Mouse (Mus musculus) erythroid progenitor cell, adult 5-6 weeks (primary cell): ENCODE measurements around the gene D10Jhu81e. TPM values are rescaled to one million over a fixed set of nuclear protein-coding genes. Genes with fewer than 3 reads are reported as not detected.
"Not testable (repeated sequence)": the region's sequence is repeated elsewhere in the genome, so short reads cannot be mapped to it uniquely, and the experiment has no call there.

Source experiments
- ATAC-seq: replicated peaks from 2 replicates; pipeline ENCODE4 v1.8.0; 2016; ENCODE audit warnings: moderate number of reproducible peaks, mild to moderate bottlenecking, moderate TSS enrichment, inconsistent platforms; ENCODE audit not compliant: poor library complexity, low FRiP score, severe bottlenecking
- total RNA-seq, 2 experiments: library from RNA; stranded (forward) in 1 of 2; stranded (reverse) in 1 of 2; fragments of 150-400 nt in 1 of 2; fragments of 186-747, 209-891 nt in 1 of 2; gene quantifications; 2 replicates each; pipeline versions ENCODE4 v1.2.3 to v1.2.4; 2015 to 2017; ENCODE audit warnings: low replicate concordance in 2 of 2

D10Jhu81e gene
- total RNA-seq, 2 experiments from 2014 or later, result 14.1 to 36.9 TPM

DNA sequence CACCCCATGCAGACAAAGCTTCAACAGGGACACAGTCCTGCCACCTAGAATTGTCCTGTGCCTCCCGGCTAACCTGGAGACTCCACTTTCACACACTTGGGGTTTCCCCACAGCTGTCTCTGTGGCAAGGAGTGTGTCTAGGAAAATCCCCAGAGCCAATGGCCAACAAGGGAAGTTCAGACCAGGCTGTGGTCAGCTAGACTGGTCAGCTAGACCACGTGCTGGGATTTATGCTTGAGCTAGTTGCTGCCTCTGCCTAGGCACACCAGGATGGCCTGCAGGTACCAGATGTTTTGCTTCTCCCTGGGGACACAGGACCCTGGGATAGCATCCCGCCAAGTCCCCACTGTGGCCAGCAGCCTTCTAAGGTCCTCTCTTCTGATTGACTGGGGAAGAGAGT, 32.4 kb downstream of the D10Jhu81e start:
- no peak for ATAC-seq

DNA sequence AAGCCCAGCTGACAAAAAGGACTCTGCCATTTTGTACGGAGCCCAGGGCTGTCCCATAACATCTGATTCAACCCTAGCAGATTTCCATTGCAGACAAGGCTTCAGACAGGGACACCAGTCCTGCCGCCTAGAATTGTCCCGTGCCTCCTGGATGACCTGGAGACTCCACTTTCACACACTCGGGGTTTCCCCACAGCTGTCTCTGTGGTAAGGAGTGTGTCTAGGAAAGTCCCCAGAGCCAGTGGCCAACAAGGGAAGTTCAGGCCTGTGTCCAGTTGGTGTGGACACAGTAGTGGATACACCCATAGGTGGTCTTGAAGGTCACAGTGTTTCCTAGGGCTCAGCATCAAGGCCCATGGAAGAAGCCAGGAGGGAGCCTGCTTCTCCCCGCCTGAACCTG, 33.6 kb downstream of the D10Jhu81e start:
- no peak for ATAC-seq

DNA sequence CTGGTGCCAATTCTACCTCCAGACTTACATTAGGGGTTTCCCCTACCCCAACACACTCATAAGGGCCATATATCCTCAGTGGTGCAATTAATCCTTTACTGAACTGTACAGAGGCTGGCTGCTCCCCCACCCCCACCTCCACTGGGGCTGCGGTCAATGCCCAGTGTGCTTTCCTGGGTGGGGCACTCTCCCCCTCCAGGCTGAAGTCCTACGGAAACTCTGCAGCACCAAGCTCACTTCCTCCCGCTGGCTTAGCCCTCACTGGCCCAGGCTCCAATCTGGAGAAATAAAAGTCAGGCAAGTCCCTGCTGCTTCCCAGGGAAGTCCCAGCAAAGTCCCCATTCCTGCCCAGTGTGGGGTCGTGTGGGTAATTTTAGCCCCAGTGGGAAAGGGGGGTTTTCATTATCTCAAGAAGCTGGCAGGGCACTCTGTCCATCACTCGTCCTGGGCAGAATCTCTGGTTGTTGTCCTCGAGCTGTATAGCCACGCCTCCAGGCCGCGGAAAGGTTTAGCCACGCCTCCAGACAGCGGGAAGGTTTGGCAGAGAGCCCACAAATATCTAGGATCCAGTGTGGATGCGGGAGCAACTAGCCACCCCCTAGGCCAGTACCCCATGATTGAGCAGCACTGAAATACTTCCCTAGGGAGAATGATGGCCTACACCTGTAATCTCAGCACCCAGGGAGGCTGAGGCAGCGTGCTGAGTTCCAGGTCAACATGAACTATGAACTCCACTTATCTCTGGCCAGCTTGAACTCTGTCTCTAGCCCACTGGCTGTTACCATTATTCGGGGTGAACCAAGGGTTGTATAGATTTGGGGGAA, 34.4 kb downstream of the D10Jhu81e start:
- no peak for ATAC-seq

DNA sequence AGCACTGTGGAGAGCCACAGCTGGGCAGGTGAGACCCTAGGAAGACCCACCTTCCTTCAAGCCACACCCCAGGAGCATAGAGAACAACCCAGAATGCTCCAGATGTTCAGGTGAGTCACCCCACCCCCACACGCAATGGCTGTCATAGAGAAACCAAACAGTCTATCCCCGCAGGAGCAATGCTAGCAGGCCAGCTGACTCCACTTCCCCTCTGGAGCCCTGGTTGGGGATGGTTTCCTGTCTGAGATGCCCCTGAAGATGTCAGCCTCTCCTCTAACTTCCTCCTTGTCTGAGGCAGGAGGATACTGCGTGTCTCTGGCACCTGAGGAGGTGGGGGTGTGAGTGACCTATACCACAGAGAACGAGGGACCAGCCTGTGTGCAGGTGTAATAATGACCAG, 35.2 kb downstream of the D10Jhu81e start:
- no peak for ATAC-seq

DNA sequence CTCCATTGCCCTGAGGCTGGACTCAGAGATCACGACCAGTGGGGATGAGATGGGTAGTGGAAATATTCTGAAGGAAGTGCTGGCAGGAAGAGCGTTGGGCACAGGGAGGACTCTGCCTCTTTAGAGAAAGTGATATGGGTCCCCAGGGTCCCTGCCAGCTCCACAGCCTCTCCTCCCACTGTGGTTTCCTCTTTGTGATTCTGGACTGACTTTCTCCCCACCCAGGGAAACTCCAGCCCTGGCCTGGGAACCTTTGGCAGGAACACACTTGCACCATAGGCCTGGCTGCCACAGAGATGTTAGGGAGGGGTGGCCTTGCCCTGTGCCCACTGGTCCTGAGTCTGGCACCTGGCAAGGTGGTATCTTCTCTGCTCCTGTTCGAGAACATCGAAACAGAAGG, 39.6 kb downstream of the D10Jhu81e start:
- ATAC-seq, result no peak

DNA sequence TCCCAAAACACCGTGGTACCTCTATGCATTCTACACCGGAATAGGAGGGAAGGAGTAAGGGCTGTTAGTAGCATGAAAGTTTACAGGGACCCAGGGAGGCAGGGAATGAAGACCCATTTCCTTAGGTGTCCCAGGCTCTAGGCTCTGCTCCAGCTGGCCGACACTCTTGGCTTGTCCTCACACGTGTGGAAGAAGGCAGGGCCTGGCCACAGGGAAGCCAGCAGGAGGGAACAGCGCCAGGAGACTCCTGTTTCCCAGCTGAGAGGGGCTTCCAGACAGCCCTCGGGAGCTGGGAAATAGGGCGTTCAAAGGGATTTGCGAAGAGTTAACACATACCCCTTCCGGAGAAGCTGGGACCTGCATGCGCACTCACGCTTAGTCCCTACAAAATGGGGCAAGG, 40.2 kb downstream of the D10Jhu81e start:
- ATAC-seq, result no peak

DNA sequence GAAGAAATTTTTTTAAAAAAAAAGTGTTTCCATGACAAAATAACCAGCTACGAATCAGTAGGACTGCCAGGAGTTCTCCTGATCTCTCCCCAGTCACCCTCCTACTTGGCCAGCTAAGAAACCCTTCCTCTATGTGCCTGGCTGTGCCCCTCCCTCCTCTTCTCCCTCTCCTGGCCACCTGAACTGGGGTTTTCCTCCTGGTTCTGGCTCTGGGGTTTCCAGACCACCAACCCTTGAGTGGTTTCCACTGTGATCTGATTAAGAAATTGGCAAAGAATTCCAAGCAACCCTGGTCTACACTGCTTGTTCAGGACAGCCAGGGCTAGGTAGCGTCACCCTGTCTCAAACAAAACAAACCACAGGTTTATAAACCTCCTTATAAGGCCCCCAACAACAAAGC, 40.9 kb downstream of the D10Jhu81e start:
- ATAC-seq, result no peak

DNA sequence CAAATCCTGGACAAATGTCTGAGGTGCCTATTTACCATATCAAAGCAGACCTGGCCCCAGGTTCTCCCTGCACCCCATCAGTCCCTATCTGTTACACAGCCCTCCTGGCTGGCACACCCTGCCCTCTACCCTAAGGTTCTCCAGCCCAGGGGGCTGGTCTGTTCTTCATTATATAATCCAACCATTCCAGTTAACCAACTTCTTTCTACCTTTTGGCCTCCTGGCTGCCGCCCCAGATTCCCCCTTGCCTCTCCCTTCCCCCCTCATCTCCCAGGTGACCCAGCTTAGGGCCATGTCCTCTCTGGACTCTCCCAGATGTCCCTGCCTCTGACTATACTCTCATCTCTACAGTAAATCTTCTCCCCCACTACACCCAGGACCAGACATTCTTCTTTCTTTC, 41.7 kb downstream of the D10Jhu81e start:
- ATAC-seq, result no peak

DNA sequence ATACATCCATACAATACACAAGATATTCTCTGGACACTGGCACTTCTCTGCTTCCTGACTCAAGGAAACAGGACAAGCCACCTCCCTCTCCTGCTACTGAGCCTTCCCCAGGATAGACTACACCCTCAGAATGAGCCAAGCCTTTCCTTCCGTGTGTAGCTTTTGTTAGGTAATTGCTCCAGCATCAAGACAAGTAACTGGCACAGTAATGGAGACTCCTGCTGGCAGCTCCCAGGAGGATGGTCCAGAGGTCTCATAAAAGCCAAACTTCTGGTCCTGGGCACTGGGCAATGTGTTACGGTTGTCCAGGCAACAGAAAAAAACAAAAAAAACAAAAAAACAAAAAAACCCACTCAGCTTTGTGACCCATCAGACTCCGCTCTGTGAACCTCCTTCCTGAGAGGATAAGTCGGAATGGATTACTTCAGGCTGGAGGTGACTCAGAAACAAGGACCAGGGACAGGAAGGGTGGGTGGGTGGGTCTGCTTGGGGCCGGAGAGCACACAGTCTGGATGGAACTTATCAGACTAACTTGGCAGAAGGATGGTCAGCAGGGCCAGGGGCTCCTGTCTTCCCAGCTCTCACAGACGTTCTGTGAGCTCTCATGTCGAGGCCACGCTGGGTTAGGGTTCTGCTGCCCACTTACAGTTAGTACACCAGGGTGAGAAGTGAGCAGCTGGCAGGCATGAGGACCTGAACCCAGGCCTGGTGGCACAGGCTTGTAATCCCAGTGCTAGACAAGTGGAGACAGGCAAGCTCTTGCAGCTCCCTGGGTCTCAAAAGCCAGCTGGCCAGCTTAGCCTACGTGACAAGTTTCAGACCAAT, 42.3 kb downstream of the D10Jhu81e start:
- no peak for ATAC-seq

DNA sequence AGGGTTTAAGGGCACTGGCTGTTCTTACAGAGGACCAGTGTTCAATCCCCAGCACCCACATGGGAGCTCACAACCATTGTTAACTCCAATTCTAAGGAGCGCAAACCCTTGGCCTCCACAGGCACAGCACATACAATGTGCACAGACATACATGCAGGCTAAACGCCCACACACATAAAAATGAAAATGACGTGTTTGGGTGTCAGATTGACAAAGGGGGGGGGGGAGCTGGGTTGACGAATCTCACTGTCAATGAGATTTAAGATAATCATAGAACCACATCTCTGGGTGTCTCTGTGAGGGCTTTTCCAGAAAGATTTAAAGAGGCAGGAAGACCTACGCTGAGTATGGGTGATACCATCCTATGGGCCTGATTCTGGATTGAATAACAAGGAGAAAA, 43.3 kb downstream of the D10Jhu81e start:
- no peak for ATAC-seq

DNA sequence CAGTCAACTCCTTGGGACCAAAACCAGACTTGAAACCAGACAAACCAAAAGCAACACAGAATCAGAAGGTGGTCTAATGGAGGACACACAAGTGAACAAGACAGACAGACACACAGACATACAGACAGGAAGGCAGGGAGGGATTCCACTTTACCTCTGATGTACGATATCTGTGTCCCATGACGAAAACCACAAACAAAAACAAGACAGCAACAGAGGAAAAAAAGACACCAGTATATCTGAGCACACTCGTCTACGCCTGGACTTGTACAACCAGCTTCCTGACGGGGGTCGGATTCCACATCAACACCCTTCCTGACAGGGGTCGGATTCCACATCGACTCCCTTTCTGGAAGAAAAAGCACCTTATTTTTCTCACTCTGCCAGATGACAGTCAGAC, 44.5 kb downstream of the D10Jhu81e start:
- ATAC-seq, result not testable (repeated sequence)

DNA sequence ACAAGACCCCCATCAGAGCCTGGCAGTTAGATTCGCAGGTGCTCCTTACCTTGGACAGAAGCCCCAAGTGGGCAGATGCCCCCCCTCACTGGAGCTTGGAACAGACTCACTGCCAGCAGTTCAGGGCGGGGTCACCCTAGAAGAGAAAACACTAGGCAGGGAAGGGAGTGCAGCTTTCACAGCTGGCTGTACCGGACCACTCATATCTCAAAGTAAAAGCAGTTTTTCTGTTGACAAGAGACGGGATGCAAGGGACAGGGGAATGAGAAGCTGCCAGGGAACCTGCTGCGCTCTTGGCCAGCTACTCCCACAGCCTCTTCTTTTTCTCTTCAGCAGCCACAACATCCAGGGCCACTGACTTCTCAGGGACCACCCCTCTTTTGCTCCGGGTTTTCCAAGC, 45.4 kb downstream of the D10Jhu81e start:
- ATAC-seq, result not testable (repeated sequence)

DNA sequence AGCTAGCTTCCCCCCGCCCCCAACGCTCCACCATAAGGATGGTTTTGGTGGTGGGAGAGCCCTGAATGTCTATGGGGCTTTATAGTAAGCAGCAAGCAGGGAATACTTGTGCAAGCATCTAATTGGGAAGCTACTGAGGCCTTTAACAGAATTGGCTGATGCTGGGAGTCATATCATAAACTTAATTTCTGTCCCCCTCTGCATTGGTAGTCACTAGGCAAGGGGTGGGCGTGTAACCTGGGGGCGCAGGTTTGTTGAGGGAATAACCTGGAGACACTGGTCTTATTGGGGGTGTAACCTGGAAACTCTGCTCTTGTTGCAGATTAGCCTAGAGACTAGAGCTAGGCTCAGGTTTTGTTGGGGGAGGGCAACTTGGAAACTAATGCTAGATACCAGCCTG, 50.2 kb downstream of the D10Jhu81e start:
- ATAC-seq, result no peak

DNA sequence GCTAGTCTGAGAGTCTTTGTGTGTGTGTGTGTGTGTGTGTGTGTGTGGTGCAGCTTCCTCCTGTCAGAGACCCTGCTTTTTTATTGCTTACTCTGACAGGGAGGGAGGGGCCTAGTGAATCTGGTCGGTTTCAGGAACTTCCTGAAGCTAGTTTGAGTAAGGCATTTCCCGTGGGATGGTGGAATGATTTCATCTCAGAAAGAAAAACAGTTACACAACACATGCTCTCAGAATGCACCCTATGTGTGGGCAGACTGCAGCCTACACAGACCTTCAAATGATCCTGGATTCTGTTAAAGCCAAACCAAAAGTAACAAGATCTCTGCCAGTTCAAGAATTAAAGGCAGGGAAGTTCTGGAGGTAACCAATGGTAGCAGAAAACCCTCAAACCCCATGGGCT, 54.4 kb downstream of the D10Jhu81e start:
- ATAC-seq, result no peak

DNA sequence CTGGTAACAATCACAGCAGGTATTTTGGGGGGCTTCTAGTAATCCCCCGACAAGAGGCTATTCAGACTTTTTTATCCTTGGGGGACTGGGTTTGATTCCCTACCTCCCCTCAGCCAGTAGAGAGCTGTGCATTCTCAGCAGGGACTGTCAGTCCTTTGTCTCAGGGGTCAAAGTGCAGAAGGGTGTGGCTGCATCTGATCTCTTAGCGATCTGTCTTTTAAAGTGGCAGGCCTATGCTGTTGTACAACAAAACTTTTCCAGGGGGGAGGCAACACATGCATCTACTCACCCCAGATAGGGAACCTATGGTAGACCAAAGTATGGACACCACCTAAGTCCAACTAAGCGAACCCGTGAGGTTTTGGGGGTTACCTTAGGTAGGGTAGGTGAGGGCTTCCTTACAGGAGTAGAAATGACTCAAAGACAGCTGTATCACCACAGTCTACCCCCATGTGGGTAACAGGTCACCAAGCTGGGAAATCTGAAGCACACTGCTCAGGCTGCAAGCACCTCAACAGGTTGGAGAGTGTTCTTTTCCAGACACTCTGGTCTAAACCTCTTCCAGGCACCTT, 55.0 kb downstream of the D10Jhu81e start:
- no peak; the same call in 1 of the 2 replicates for ATAC-seq

Other genes starting within 250 kb of the D10Jhu81e start
- 0.42 and 1.1 TPM in 2 replicates for gene Trpm2, start 199.2 kb downstream of the D10Jhu81e start, total RNA-seq (2015; ENCODE audit: low replicate concordance)
- 33.1 and 38.6 TPM in 2 replicates for gene Trpm2, start 199.2 kb downstream of the D10Jhu81e start, total RNA-seq (2017; ENCODE audit: low replicate concordance)
- not detected in 2 replicates for gene 1810043G02Rik, start 191.3 kb downstream of the D10Jhu81e start, total RNA-seq (2015; ENCODE audit: low replicate concordance)
- gene 1810043G02Rik, start 191.3 kb downstream of the D10Jhu81e start, total RNA-seq (2017; ENCODE audit: low replicate concordance), result 0.26 and 3.5 TPM in 2 replicates
- 0.42 and 1.8 TPM in 2 replicates for gene Pfkl, start 159.7 kb downstream of the D10Jhu81e start, total RNA-seq (2015; ENCODE audit: low replicate concordance)
- gene Pfkl, start 159.7 kb downstream of the D10Jhu81e start, total RNA-seq (2017; ENCODE audit: low replicate concordance), result 9.2 and 9.8 TPM in 2 replicates
- not detected in 2 replicates for gene Dnmt3l, start 127.8 kb downstream of the D10Jhu81e start, total RNA-seq (2015; ENCODE audit: low replicate concordance)
- gene Dnmt3l, start 127.8 kb downstream of the D10Jhu81e start, total RNA-seq (2017; ENCODE audit: low replicate concordance), result 1.1 TPM in 1 of 2 replicates, not detected in the other
- not detected in 2 replicates for gene Aire, start 126.2 kb downstream of the D10Jhu81e start, total RNA-seq (2015; ENCODE audit: low replicate concordance)
- gene Aire, start 126.2 kb downstream of the D10Jhu81e start, total RNA-seq (2017; ENCODE audit: low replicate concordance), result not detected in 2 replicates
- gene Icosl, start 100.5 kb downstream of the D10Jhu81e start, total RNA-seq (2015; ENCODE audit: low replicate concordance), result 2.9 and 3.4 TPM in 2 replicates
- gene Icosl, start 100.5 kb downstream of the D10Jhu81e start, total RNA-seq (2017; ENCODE audit: low replicate concordance), result 0.13 and 0.53 TPM in 2 replicates
- 2.5 and 2.9 TPM in 2 replicates for gene Pwp2, start 15.4 kb upstream of the D10Jhu81e start, total RNA-seq (2015; ENCODE audit: low replicate concordance)
- gene Pwp2, start 15.4 kb upstream of the D10Jhu81e start, total RNA-seq (2017; ENCODE audit: low replicate concordance), result 7.8 and 10.1 TPM in 2 replicates
- gene Trappc10, start 74.9 kb upstream of the D10Jhu81e start, total RNA-seq (2015; ENCODE audit: low replicate concordance), result 127 and 132 TPM in 2 replicates
- 81.0 and 108 TPM in 2 replicates for gene Trappc10, start 74.9 kb upstream of the D10Jhu81e start, total RNA-seq (2017; ENCODE audit: low replicate concordance)
- gene Agpat3, start 182.7 kb upstream of the D10Jhu81e start, total RNA-seq (2015; ENCODE audit: low replicate concordance), result 16.6 and 24.7 TPM in 2 replicates
- gene Agpat3, start 182.7 kb upstream of the D10Jhu81e start, total RNA-seq (2017; ENCODE audit: low replicate concordance), result 10.5 and 14.0 TPM in 2 replicates
- gene Rrp1, start 243.3 kb upstream of the D10Jhu81e start, total RNA-seq (2015; ENCODE audit: low replicate concordance), result 23.1 and 56.2 TPM in 2 replicates
- gene Rrp1, start 243.3 kb upstream of the D10Jhu81e start, total RNA-seq (2017; ENCODE audit: low replicate concordance), result 61.2 and 63.2 TPM in 2 replicates